Mouse (Mus musculus) intestine, postnatal 0 days (tissue): Measurements from ENCODE around the gene Snx10. TPM values are rescaled to one million over a fixed set of nuclear protein-coding genes. Genes with fewer than 3 reads are reported as not detected.

Experiments used
- ATAC-seq: fragments of 200-750 bp; cut with Nextera tagmentation; 2 replicates; pipeline ENCODE4 v1.8.0; 2017; ENCODE audit warnings: mild to moderate bottlenecking, moderate TSS enrichment, moderate library complexity
- H3K27ac ChIP-seq: fragments of 300-500 bp; sonication (generic); 2 replicates; pipeline ENCODE4 v1.5.1; 2014; ENCODE audit warnings: mild to moderate bottlenecking, low read depth, low read length, moderate library complexity
- H3K27me3 ChIP-seq: fragments of 300-500 bp; sonication (generic); replicated peaks from 2 replicates; pipeline ENCODE4 v1.6.1; 2014; ENCODE audit warnings: low read length, mixed read lengths; ENCODE audit not compliant: control insufficient read depth, insufficient read depth
- H3K36me3 ChIP-seq: fragments of 300-500 bp; sonication (generic); 2 replicates; pipeline ENCODE4 v1.6.1; 2014; ENCODE audit warnings: mild to moderate bottlenecking, moderate library complexity; ENCODE audit not compliant: control insufficient read depth, insufficient read depth
- H3K4me1 ChIP-seq: fragments of 300-500 bp; sonication (generic); replicated peaks from 2 replicates; pipeline ENCODE4 v1.6.1; 2014; ENCODE audit warnings: antibody characterized with exemption, low read length, mixed read lengths; ENCODE audit not compliant: control insufficient read depth, insufficient read depth
- H3K4me2 ChIP-seq: fragments of 300-500 bp; sonication (generic); replicated peaks from 2 replicates; pipeline ENCODE4 v1.6.1; 2014; ENCODE audit warnings: low read depth, mild to moderate bottlenecking, moderate library complexity
- H3K4me3 ChIP-seq: fragments of 300-500 bp; sonication (generic); 2 replicates; pipeline ENCODE4 v1.5.1; 2014; ENCODE audit warnings: low read depth, low read length
- H3K9ac ChIP-seq: fragments of 300-500 bp; sonication (generic); 2 replicates; pipeline ENCODE4 v1.6.1; 2014; ENCODE audit warnings: mild to moderate bottlenecking, low read depth, low read length
- H3K9me3 ChIP-seq: fragments of 300-500 bp; sonication (generic); 2 replicates; pipeline ENCODE4 v1.6.1; 2016; ENCODE audit warnings: mixed run types; ENCODE audit not compliant: control insufficient read depth
- CTCF ChIP-seq: sonication (generic); IDR thresholded peaks from 2 replicates; pipeline ENCODE4 v1.5.1; 2016; ENCODE audit warnings: low read depth, mild to moderate bottlenecking, control low read depth, antibody characterized with exemption, moderate library complexity
- WGBS: fragments of 180-500 bp; shearing (Covaris S2); extraction: QIAGEN DNeasy Blood & Tissue Kit; methylation state at CpG from one replicate; pipeline ENCODE4 v1.1.7; 2014; 5-methylcytosine and 5-hydroxymethylcytosine counted together
- polyA plus RNA-seq: library from polyadenylated mRNA; unstranded; fragments of >200 nt; fragmentation: Nextera tagmentation; extraction: Ambion mirVana; gene quantifications from 2 replicates; pipeline ENCODE4 v1.2.1, GENCODE M21; 2015

Snx10 gene
- polyA plus RNA-seq, 1 experiment from 2014 or later, result 8.4 TPM

- H3K4me2 ChIP-seq, result peak overlapping the region; percentile 95
- no peaks in the 10 kb centered on the region for H3K27me3 ChIP-seq
- no peak overlapping the region for H3K27ac ChIP-seq
- no peaks in the 10 kb centered on the region for H3K9me3 ChIP-seq
- peak overlapping the region; percentile 45 for H3K9ac ChIP-seq
- no peak for TF ChIP-seq CTCF
- no peaks in the 10 kb centered on the region; the same call in 1 of the 2 replicates for H3K4me1 ChIP-seq
- WGBS, result 5% methylated on average over 20 of the region's 21 CpGs
- ATAC-seq, result no peak
- H3K36me3 ChIP-seq, result no peaks in the 10 kb centered on the region
- peak overlapping the region; percentile 60 for H3K4me3 ChIP-seq
Measured at GRCm38 (mm10) chr6:51524321-51524931, 725 bp downstream of the Snx10 start.

GRCm38 (mm10) chr6:51525001-51525400, 1.3 kb downstream of the Snx10 start:
- no peaks in the 10 kb centered on the region for H3K9me3 ChIP-seq
- WGBS, result 36% methylated on average over 5 of the region's 5 CpGs
- peak overlapping the region; percentile 95 for H3K4me2 ChIP-seq
- no peaks in the 10 kb centered on the region for H3K27me3 ChIP-seq
- H3K9ac ChIP-seq, result no peak overlapping the region
- H3K4me3 ChIP-seq, result 0 out of 2 replicates have a peak overlapping the region, but pooled peaks have one; percentile 60
- no peak overlapping the region for H3K27ac ChIP-seq
- no peaks in the 10 kb centered on the region for H3K36me3 ChIP-seq
- ATAC-seq, result no peak
- no peak for TF ChIP-seq CTCF
- H3K4me1 ChIP-seq, result no peaks in the 10 kb centered on the region; the same call in 1 of the 2 replicates

- no peaks in the 10 kb centered on the region; the same call in 1 of the 2 replicates for H3K4me1 ChIP-seq
- no peak overlapping the region for H3K27ac ChIP-seq
- no peak overlapping the region for H3K4me2 ChIP-seq
- ATAC-seq, result no peak
- H3K4me3 ChIP-seq, result no peak overlapping the region
- WGBS, result 92% methylated on average over 7 of the region's 7 CpGs
- TF ChIP-seq CTCF, result no peak
- H3K9me3 ChIP-seq, result no peaks in the 10 kb centered on the region
- no peaks in the 10 kb centered on the region for H3K27me3 ChIP-seq
- H3K36me3 ChIP-seq, result no peaks in the 10 kb centered on the region
- H3K9ac ChIP-seq, result no peak overlapping the region
Measured at GRCm38 (mm10) chr6:51529457-51529856, 5.8 kb downstream of the Snx10 start.

- no peak overlapping the region for H3K27ac ChIP-seq
- ATAC-seq, result no peak; the same call in 1 of the 2 replicates
Measured at GRCm38 (mm10) chr6:51533467-51534200, 9.9 kb downstream of the Snx10 start.

GRCm38 (mm10) chr6:51535571-51535970, 11.9 kb downstream of the Snx10 start:
- no peak overlapping the region for H3K27ac ChIP-seq
- no peak for TF ChIP-seq CTCF
- no peak overlapping the region for H3K9ac ChIP-seq
- ATAC-seq, result no peak
- H3K9me3 ChIP-seq, result no peaks in the 10 kb centered on the region
- H3K27me3 ChIP-seq, result no peaks in the 10 kb centered on the region
- H3K4me2 ChIP-seq, result no peak overlapping the region
- 87% methylated on average over 10 of the region's 10 CpGs for WGBS
- no peaks in the 10 kb centered on the region for H3K36me3 ChIP-seq
- H3K4me3 ChIP-seq, result no peak overlapping the region
- H3K4me1 ChIP-seq, result no peaks in the 10 kb centered on the region

More at GRCm38 (mm10) chr6:51533467-51534200, 9.9 kb downstream of the Snx10 start:
- Histone ChIP-seq H3K9me3 (no peaks in the 10 kb centered on the region), H3K4me3 (no peak overlapping the region), H3K4me2 (no peak overlapping the region), H3K9ac (no peak overlapping the region), H3K4me1 (no peaks in the 10 kb centered on the region), H3K27me3 (no peaks in the 10 kb centered on the region), H3K36me3 (no peaks in the 10 kb centered on the region)
- 58% methylated on average over 6 of the region's 6 CpGs for WGBS
- TF ChIP-seq CTCF, result no peak

GRCm38 (mm10) chr6:51540525-51540924, 16.8 kb downstream of the Snx10 start:
- no peaks in the 10 kb centered on the region for H3K36me3 ChIP-seq
- H3K4me1 ChIP-seq, result no peaks in the 10 kb centered on the region
- ATAC-seq, result no peak; the same call in 1 of the 2 replicates
- no peak overlapping the region for H3K27ac ChIP-seq
- TF ChIP-seq CTCF, result no peak
- no peak overlapping the region for H3K9ac ChIP-seq
- no peak overlapping the region for H3K4me2 ChIP-seq
- H3K4me3 ChIP-seq, result no peak overlapping the region
- H3K9me3 ChIP-seq, result no peaks in the 10 kb centered on the region
- WGBS, result 68% methylated on average over 6 of the region's 6 CpGs
- no peaks in the 10 kb centered on the region for H3K27me3 ChIP-seq
